Mouse (Mus musculus): Measurements from ENCODE around the gene Tmsb15b1. TPM values are rescaled to one million over a fixed set of nuclear protein-coding genes. Genes with fewer than 3 reads are reported as not detected.
"Not testable (repeated sequence)": the region's sequence is repeated elsewhere in the genome, so short reads cannot be mapped to it uniquely, and the experiment has no call there.

Tmsb15b1 gene
- polyA plus RNA-seq (2012; rRNA removed), result 1.8 and 2.7 TPM in 2 replicates

- DNase-seq (ENCODE audit: low read depth), result no peak
Observed at GRCm38 (mm10) chrX:136976424-136977084, at the start of gene Tmsb15b1, which contains the start of gene Tmsb15l. Gene Tmsb15b1 (minus strand): TSS chrX:136976874. Gene Tmsb15l (minus strand): TSS chrX:136976869.

DNA sequence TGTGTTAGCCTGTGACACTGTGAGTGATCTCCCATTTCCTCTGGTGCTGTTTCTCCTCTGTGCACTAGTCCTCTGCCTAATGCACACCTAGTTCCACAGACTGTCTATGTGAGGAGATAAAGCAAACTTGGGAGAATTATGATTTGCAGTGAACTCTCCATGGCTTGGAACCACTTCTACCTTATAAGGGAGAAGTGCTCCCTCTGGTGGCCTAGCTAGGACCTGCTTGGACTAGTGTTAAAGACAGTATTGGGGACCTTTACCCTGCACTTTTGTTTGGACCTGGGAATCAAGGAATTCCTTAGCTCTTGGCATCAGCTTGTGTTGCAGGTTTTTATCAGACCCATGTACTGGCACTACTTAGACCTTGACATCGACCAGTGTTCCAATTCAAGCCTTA, 42.6 kb upstream of the Tmsb15b1 start:
- DNase-seq (ENCODE audit: low read depth), result no peak

- no peak for DNase-seq (ENCODE audit: low read depth)
Observed at GRCm38 (mm10) chrX:137017668-137018067, 41.0 kb upstream of the Tmsb15b1 start.

DNA sequence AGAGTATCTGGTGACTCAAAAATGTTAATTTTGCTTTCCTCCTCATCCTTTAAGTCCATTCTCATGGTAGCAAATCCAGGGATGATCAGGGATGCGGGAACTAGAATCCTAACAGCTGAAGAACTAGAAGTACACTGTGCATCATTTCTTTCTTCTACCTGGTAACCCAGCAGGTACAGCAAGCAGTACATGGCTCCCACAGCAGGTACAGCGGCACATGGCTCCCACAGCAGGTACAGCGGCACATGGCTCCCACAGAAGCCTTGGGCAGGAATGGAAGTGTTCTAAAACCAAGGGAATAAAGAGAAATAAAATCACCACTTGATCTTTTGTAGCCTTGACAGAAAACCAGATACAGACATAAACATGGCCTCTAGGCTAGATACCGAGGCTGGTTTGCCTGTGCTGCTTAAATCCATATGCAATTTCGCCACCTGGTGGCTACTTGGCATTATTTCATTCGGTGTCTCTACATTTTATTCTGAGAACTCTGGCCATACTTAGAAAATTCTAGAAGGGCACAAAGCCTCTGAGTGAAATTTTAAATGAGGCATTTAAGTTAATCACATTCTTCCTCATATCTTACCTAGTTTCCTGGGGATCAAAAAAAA, 38.5 kb upstream of the Tmsb15b1 start:
- no peak for DNase-seq (ENCODE audit: low read depth)

DNA sequence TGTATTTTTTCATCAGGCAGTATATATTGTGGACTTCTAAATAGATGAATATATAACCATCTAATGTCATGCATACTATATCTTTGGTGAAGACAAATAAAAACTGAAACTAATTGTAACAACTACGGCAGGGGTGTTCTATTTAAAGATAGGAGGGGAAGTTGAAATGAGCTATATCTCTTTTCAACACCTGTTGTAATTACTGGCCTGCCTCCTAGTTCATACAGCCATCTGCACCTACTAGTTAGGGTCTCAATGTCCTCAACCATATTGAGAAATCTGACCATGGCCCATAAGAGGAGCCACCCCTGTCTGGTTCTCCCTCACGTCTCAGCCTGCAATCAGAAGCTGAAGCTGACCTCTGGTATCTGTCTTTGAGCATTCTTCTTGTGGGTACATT, 19.6 kb upstream of the Tmsb15b1 start:
- no peak for DNase-seq (ENCODE audit: low read depth)

GRCm38 (mm10) chrX:136993641-136994040, 17.0 kb upstream of the Tmsb15b1 start:
- DNase-seq (ENCODE audit: low read depth), result no peak

DNA sequence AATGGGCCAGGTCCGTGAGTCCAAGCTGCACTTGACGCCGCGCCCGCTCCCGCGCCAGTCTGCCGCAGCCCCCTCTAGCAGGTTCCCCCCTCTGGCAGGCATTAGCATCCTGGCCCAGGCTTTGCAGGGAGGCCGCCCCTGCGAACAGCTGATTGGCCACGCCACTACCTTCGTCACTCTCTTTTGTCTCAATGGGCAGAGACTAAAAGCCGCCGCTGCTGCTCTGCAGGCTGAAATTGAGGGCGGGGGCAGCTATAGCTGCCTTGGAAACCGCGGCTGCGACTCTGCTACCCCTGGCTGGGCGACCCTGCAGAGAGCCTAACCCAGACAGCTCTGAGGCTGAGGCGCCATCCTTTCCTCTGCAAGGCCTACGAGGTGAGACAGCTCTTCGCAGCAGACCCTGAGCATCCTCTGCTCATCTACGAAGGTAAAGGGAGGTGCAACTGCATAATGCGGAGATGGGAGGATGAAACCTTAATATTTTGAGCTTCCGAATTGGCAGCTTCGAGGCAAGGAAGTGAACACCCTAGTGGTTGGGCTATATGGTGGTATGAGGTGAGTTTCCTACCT, 16.4 kb upstream of the Tmsb15b1 start, which contains the start of gene Zcchc18:
TSS of gene Zcchc18 (plus strand) at position 178 of the 570 bp plus-strand sequence.
- DNase-seq (ENCODE audit: low read depth), result no peak

DNA sequence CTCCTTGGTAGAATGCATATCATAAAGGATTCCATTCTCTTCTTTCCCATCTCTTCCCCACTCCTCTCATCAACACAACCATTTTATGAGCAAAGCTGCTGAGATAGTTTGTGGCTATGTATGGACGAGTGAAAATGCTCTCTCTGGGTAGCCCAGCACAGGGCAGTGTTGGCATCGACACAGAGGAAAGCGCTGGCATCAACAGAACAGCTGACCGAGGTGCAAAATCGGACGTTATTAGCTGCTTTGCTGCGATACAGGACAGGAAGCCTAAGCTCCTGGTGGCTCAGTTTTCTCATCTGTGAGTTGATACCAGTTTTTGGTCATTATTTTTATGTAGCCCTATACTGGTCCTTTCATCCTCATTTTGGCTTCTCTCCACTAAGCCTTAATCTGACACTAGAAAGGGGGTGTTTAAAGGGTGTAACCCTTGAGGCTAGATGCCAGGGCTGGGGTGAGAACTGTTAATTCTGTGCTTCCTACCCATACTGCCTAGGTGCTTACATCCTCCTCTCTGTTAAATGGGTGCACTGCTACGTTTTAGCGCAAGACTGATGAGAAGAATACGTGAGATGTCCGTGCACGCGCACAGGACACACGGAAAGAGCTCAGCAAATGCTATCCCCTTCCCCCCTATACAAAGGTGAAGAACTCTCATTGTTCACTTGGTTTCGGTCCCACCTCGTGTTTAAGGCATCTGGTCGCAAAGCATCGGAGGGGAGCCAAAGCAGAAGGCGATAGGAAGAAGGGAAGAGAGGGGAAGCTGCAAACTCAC, 15.7 kb upstream of the Tmsb15b1 start:
- no peak for DNase-seq (ENCODE audit: low read depth)

GRCm38 (mm10) chrX:136991274-136991673, 14.6 kb upstream of the Tmsb15b1 start:
- DNase-seq (ENCODE audit: low read depth), result no peak

DNA sequence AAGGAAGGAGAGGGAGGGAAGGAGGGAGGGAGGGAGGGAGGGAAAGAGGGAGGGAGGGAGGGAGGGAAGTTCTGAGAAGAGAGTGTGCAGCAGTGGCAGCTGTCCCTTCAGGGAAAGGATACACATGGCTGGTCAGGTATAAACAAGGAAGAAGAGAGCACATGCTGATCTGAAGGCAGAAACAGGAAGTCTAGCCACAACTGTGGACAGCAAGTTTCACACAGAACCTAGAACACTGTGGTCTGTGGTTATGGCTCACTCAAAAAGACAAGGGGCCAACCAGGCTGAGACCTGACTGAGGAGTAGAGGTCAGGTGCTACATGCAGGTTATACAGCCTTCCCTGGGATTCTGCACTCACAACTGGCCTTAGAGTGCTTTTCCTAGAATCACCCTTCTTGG, 9.4 kb upstream of the Tmsb15b1 start:
- DNase-seq (ENCODE audit: low read depth), result no peak

GRCm38 (mm10) chrX:136978616-136979015, 1.9 kb upstream of the Tmsb15b1 start:
- DNase-seq (ENCODE audit: low read depth), result no peak

- not testable (repeated sequence) for DNase-seq (ENCODE audit: low read depth)
Observed at GRCm38 (mm10) chrX:136975397-136975796, 1.3 kb downstream of the Tmsb15b1 start, which contains the start of gene Tmsb15b2. Gene Tmsb15b2 (minus strand): TSS chrX:136975497.

- DNase-seq (ENCODE audit: low read depth), result no peak
Observed at GRCm38 (mm10) chrX:136959688-136960087, 17.0 kb downstream of the Tmsb15b1 start.

DNA sequence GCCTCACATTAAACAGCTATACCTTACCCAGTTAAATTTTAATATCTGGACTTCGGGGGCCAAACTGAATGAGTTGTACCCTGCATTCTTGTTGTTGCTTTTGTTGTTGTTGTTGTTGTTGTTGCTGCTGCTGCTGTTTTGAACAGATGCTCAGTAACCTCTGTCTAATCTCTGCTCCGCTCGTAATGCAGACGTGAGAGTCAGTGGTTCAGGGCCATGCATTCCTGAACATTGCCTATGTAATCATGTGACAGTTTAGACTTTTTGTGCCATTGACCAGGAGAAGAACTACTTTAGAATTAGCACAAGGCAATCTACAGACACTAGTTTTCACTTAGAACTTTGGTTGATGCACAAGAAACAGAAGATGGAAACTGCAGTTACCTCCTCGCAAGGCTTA, 18.4 kb downstream of the Tmsb15b1 start:
- DNase-seq (ENCODE audit: low read depth), result not testable (repeated sequence)

- not testable (repeated sequence) for DNase-seq (ENCODE audit: low read depth)
Observed at GRCm38 (mm10) chrX:136957583-136958279, 18.9 kb downstream of the Tmsb15b1 start.

DNA sequence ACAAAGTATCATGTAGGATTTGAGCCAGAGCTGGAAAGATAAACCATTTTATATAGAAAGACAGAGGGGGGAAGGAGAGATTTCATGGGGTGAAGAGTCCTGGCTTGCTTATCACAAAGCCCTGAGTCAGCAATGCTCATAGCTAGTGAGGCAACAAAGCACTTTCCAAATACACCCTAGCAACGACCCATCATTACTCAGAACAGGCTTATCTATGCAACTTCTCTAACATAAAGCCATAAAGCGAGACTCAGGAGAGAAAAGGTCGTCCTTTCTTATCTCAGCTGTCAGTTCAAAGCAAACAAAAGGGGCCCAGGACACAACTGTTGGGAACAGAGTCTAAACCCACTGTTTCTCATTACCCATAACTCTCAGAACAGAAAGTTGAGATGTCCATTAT, 38.7 kb downstream of the Tmsb15b1 start:
- DNase-seq (ENCODE audit: low read depth), result no peak

DNA sequence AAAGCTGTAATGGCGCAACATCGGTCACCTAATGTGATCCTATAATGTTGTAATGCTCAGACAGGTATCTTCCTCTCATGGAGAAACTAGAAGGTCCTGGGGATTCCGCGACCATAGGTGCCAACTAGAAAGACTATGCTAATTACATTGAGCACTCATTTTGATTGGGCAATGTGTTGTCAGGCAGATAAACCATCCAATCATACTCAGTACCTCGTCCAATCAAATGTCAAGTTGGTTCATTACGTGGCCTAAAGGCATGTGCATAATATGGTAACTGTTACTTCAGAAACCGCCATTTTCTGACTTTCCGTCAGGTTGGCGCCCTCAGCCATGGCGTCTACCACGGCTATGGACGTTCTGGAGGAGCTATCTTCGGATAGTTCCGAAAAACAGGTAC, 49.6 kb downstream of the Tmsb15b1 start, which contains the start of gene H2bfm:
TSS of gene H2bfm (plus strand) at position 295 of the 400 bp plus-strand sequence.
- DNase-seq (ENCODE audit: low read depth), result no peak

DNA sequence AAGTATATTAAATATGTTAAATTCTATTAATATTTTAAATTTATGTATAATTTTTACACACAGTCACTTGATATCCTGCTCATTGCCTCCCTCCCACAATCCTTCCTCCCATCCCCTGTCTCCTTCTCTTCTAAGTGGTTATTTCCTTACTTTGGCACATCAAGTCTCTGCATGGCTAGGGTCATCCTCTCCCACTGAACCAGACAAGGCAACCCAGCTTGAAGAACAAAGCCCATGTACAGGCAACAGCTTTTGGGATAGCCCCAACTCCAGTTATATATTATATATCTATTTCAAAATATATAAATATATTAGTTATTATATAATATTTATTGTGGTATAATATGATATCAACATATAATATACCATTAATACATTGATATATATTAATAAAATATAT, 50.8 kb downstream of the Tmsb15b1 start:
- DNase-seq (ENCODE audit: low read depth), result no peak
